Mouse (Mus musculus): Measurements from ENCODE around the gene Tead1.
A peak's percentile ranks its signal among the peaks of the same experiment; 100 is the strongest.

Gene Tead1

DNA sequence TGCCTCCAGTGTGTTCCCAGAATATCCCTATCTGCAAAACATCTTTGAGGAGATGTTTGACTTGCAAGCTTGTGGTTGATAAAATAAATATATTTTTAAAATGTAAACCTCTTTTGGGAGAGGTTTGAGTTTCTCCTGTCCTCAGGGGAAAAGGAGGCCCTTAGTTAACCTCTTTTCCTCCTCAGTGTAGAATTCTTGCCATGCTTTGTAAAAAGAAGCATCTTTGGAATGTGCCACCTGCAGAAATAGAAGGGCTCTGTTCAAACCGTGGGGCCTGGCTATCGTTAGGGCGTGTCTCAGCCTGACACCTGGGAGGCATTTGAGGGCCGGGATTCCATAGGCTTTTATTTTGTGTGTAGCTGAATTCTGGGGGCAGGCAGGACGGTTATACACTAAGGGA is 51.1 kb downstream of the Tead1 start:
- DNase-seq (ENCODE audit: low read depth, low spot score), result no peak

DNA sequence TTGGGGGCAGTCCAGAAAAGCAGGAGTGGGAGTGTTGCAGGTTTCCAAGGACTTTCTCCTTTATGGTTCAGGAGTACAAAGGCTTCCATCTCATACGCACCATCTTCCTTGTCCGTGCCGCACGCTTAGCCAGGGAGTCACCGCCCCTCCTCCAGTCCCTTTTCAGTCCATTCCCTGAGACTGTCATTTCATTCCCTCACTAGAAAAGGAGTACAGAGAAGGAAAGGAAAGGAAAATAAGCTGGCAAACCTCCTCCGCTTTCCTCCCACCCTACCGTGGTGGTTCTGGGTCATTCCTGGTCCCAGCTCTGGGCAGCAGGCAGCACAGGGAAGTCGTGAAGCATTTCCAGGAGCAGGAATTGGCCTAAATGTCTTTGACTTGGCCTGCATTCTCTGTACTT is 52.5 kb downstream of the Tead1 start:
- no peak for DNase-seq (ENCODE audit: low read depth, low spot score)

DNA sequence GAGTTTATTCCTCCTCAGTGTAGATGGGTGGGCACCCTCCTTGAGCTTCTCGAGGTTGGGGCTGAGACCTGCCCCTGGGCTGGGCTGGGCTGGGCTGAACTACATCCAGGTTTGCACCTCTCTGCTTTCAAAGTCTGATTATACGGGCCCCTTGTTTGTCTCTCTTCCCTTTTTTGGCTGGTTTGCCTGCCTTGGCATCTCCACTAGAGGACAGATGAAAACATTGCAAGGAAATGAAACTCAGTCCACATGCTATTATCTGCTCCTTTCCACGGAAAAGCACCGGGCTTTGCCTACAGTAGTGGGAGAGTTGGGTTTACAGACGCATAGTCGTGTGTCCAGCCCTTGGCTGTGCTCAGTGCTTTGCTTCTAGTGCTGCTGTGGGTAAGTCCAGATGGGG is 60.1 kb downstream of the Tead1 start:
- no peak for DNase-seq (ENCODE audit: low read depth, low spot score)

DNA sequence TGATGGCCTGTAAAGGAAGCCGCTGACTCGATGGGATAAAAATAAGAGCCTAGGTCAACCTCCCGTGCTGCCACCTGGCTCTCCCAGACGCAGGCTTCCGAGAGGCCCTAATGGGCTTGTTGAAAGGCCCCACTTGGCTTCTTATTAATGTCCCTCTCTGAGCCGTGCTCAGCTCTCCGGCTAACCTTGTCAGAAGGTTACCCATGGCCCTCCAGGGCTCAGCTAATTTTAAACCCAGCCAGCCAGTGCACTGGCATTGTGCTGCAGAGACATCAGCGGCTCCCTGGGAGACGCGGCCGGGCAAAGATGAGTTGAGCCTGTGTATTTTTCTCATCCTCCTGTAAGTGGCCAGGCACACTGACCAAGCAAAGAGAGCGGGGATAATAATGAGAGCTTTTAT is 62.7 kb downstream of the Tead1 start:
- DNase-seq (ENCODE audit: low read depth, low spot score), result peak; percentile 51

DNA sequence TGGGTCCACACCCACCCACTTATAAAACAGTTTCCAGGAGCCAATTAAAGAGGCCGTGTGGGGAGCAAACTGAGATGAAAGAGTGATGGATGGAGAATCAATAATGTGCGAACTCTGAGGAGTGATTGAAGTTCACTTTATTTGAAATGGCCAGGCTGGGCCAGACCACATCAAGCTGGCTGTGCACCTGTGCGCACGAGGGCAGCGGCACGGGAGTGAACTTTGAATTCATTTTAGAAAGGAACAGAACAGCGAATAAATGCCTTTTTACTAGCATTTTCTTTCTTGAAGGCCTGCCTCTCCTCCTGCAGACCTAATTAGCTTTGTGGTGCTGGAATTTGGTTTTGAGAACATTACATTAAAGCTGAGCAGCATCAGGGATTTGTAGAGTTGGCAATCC is 63.9 kb downstream of the Tead1 start:
- DNase-seq (ENCODE audit: low read depth, low spot score), result no peak

DNA sequence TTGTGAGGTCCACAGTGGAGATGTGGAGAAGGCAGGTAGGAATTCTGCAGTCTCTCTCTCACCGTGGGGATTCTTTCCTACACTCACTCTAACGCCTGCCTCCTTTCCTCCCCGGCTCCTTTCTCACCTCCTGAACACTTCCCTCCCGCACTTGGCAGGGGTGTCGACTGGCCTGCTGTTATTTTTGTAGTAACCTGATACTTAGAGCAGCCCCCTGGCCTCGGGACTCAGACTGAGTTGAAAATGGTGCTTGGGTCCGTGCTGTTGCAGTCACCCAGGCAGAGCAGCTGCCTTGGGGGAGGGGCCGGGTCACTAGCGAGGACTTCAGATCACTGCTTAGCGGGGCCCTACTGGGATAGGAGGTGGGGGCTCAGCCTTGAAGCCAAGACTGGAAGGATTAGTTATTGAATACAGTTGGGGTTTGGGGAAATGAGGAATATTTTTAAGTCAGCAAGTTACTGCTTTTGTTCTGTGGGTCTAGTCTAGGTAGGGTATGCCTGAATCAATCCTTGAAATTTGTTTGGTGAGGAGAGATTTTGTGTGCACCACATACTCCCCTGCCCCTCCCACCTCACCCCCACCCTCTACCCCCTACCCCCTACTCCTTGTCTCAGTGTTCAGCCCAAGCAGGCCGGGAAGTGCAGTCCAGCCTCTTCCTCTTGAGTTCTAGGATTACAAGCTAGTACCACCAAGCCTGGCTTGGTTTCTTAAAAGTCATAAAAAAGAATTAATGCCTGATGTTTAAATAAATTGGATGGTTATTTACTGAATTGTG is 64.7 kb downstream of the Tead1 start:
- DNase-seq (ENCODE audit: low read depth, low spot score), result peak; percentile 87

DNA sequence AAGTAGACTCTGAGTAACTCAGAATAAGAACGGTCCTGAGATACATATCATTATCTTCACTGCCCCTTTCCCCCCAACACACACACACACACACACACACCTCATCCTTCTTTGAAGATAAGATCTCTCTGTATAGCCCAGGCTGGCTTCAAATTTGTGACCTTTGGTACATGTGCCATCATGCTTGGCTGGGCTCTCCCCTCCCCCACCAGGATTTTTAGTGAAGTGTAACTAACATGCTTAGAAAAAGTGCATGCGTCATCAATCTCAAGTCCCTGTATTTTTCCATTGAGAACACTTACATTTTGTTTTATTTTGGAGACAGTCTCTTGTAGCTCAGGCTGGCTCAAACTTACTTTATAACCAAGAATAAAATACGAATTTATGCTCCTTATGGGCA is 68.1 kb downstream of the Tead1 start:
- no peak for DNase-seq (ENCODE audit: low read depth, low spot score)

DNA sequence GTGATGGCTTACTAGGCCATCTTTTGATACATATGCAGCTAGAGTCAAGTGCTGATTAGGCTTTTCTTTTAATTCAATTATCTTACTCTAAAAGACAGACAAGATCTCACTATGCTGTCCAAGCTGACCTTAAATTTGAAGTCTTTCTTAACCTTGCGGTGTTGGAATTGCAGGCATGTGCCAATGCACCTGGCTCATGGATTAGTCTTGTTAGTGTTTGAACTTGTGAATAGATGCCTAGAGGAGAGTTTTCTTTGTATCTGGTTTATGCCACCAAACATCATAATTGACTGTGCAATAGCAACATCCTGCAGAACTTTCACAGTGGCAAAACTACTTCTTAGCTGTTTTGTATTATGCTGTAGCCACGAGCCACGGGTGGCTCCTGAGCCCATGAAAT is 68.7 kb downstream of the Tead1 start:
- no peak for DNase-seq (ENCODE audit: low read depth, low spot score)

DNA sequence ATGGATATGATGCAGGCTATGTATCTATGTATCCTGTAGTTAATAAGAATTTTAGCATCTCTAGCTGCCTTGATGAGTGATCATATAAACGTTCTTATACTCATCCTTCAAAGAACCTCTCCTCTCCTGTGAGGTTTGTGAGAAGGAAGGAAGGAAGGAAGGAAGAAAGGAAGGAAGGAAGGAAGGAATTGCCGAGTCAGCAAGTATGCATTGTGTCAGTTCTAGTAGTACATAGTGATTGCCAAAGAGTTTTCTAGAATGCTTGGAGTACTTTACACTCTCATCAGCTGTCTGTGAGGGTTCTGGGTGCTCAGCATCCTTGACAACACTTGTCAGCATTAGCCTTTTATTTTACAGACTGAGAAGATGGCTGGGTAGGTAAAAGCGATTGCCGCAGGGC is 69.2 kb downstream of the Tead1 start:
- DNase-seq (ENCODE audit: low read depth, low spot score), result no peak

DNA sequence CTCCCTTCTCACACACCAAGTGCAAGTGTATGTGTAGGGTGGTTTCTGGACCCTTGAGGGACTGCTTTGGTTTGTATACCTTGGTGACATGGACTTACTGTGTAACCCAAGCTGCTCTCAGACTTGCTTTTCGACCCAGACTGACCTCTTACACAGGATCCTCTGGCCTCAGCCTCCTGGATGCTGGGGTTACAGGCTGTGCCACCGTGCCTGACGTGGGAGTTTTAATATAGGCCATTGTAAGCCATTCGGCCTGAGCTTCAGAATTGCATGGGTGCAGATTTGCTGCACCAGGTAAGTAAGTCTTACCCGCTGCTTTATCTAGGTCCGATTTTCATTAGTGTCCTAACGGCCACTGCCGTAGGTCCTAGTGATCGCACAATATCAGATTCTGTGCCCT is 71.0 kb downstream of the Tead1 start:
- no peak for DNase-seq (ENCODE audit: low read depth, low spot score)

DNA sequence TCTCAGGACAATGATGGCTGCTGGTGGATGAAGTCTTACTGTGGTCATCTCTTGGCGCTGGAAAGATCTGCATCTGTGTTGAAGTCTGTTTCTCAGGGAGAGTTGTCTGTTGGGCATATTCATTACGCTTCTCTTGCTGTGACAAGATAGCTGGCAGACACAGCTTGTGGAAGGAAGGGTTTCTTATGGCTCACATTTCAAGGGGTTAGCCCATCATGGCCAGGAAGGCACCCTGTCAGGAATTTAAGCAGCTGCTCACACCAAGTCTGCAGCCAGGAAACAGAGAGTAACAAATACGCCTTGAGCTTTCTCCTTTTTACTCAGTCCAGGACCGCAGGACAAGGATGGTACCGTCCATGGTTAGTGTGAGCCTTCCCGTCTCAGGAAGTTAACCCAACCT is 73.2 kb downstream of the Tead1 start:
- no peak for DNase-seq (ENCODE audit: low read depth, low spot score)

DNA sequence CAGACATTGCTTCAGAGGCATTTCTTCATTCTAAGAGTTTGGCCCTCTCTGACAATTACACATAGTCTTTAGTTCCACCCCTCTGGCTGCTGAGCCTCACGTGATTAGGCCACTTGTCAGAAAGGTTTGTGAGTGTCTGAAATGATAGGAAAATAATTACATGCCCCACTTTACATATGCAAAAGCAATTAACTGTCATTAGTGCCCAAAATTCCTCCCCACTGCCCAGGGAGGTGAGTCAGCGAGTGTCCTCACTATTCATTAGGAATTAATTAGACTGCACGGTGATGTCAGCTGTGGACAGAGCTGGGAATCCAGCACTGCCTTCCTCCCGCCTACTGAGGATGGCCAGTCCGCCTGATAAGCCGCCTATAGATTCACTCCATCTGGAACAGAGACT is 74.2 kb downstream of the Tead1 start:
- DNase-seq (ENCODE audit: low read depth, low spot score), result no peak

DNA sequence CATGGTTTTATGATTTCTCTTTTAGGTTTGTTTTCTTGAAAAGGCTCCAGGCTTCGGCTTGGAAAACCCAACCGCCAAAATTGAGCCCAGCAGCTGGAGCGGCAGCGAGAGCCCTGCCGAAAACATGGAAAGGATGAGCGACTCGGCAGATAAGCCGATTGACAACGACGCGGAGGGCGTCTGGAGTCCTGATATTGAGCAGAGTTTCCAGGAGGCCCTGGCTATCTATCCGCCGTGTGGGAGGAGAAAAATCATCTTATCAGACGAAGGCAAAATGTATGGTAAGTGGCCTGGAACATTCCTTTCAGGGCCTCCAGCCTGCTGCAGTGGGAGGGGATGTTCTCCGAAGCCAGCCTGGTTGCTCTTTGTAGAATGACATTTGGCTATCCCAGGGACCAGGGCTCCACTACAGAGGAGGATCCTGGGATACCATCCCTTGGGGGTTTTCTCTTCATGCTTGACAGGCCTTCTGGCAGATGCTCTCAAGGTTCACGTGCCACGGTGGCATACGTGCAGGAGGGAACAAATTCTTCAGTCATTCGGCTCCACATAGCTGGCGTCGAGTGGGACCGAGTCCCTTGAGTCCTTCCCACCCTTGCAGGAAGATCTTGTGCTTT is 80.3 kb downstream of the Tead1 start:
- no peak for DNase-seq (ENCODE audit: low read depth, low spot score)

DNA sequence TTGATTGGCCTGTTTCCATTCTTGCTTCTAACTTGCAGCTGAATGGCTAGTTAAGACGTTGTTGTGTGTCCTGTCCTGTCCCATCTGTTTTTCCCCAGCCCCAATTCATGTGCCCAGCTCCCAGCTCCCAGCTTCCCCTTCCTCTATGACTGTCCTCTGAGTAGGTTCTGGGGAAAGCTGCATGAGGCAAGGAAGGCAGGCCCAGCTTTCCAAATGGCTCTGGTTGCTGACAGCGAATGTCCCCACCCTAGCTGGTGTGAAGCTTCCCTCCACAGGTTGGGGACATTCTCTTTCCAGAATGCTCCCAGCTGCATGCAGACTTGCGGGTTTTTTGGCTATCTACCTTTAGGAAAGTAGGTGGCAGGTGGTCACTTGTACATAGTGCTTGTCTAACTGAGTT is 81.2 kb downstream of the Tead1 start:
- DNase-seq (ENCODE audit: low read depth, low spot score), result no peak

DNA sequence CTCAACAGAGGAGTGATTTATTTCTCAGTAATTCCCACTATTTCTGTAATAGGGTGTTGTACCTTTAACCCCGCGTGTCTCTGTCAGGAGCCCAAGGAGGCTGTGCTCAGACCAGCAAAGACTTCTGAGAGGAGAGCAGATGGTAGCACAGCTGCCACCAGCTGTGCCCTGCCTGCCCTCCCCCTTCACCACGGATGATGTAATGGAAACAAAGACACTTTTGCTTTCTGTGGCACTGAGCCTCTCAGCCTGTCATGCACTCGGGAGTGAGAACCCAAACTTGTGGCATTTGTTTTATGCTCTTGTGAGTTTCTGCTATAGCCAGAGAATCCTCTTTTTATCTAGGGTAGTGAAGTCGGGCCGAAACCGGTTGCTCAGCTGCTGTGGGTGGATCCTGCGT is 81.7 kb downstream of the Tead1 start:
- peak; percentile 81 for DNase-seq (ENCODE audit: low read depth, low spot score)

DNA sequence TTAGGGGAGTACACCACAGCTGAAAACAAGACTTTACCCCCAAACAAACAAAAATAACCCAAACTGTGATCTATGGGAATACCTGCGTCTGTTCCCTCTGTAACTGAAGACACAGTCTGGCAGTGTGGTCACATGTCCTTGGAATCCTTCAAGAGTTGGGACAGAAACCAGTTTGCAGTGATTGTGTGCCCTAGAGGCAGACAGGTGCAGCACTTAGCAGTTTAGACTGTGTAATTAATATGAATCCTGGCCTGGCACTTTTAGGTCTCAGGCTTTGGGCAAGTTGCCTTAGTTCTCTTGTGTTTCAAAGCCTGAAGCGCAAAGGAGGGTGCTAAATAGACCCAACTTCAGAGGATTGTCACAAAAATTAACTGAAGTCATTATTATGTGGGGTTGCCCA is 83.8 kb downstream of the Tead1 start:
- no peak for DNase-seq (ENCODE audit: low read depth, low spot score)

DNA sequence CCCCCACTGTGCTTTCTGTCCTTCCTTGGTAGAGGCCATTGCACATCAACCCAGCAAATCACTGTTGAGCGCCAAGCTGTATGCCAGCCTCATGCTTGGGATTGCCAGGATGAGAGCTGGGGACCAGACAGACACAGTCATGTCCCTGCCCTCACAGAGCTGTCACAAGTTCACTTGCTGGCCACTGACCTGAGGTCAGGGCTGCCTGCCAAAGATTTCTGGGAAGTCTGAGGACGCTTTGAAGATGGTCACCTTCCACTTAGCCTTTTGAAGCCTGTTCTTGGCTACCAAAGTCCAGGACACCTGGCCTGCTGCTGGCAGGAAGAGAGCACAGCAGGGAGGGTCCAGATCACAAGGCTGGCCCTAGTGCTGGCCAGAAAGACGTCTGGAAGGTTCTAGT is 84.4 kb downstream of the Tead1 start:
- DNase-seq (ENCODE audit: low read depth, low spot score), result no peak

DNA sequence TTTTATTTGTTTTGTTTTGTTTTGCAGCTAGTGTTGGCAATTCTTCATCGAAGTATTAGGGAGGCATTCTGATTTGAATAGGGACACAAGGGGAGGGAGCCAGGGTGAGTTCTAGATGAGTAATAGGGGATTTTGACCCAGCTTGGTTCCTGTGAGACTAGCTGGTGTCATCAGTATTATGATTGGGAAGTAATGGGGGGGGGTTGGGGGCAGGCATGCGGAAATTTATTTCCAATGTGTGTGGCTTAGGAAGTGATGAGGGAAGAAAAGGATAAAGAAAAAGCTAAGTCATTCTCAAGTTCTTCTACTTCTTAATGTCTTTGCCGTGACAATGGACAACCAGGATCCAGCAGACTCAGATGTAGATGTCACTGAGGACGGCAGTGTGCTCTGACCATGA is 85.8 kb downstream of the Tead1 start:
- DNase-seq (ENCODE audit: low read depth, low spot score), result no peak

DNA sequence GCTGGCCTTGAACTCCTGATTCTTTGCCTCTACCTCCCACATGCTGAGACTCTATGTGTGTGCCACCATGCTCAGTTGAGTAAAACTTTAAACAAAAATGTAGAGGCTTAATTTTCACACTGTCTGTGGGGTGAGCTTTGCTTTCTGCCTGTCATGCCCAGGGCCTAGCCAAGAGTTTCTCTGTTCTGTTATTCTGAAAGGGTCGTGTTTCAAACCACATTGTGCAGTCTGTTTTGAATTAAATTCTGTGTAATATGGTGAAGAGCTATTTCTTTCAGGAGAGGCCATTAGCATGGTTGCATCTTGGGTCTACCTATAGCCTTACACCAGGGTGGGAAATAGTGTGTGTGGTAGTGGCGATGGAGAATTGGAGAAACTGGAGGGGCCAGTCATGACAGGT is 90.7 kb downstream of the Tead1 start:
- DNase-seq (ENCODE audit: low read depth, low spot score), result no peak

DNA sequence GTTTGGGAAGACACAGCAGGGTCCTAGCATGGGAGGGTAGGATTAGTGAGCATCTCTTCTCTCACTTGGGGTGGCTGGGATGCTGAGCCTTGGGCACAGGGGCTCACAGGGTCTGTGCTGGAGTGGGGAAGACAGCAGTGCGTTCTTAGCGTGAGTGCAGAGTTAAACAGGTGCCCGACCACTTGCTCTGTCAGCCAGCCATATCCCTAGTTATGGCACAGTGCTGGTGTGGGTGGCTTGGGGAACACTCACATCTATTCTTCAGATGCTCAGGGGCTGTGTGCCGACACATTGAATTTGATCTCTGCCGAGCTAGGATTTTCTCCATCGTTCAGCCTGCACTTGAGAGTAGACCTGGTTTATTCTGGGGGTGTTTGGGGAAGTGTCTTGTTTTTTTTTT is 92.3 kb downstream of the Tead1 start:
- no peak for DNase-seq (ENCODE audit: low read depth, low spot score)

DNA sequence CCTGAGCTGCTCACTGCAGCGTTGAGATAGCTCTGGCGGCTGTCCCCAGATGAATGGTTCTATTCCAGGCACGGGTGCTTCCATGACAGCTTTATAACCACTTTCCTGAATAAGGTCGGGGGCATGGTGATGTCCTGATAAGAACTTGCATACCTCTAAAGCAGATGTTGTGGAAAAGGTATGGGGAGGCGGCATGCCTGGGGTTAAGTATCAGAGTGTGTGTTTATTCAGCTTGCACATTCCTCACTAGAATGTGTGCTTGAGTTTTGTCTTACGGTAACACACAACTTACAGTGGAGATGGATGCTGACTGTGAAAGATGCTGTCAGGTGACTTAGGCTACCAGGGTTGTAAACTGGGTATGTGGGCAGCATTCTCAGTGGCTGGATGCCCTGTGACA is 93.7 kb downstream of the Tead1 start:
- DNase-seq (ENCODE audit: low read depth, low spot score), result peak; percentile 53

DNA sequence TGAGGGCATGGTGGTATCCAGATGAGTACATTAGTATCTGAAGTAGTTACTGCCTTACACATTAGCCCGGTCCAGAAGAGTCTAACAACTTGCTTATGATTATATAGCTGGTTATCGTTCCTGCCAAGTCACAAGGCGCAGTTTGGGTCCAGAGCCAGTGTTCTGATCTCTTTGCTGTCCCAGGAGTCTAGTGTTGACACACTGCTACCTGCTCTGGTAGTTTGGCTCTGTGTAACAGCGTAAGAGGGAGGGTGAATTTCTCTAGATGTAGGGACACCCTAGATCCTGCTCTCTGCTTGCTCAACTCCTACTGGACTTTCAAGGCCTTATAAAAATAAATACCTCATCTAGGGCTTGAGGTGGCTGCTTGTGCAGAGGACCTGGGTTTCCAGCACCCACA is 94.5 kb downstream of the Tead1 start:
- DNase-seq (ENCODE audit: low read depth, low spot score), result no peak

DNA sequence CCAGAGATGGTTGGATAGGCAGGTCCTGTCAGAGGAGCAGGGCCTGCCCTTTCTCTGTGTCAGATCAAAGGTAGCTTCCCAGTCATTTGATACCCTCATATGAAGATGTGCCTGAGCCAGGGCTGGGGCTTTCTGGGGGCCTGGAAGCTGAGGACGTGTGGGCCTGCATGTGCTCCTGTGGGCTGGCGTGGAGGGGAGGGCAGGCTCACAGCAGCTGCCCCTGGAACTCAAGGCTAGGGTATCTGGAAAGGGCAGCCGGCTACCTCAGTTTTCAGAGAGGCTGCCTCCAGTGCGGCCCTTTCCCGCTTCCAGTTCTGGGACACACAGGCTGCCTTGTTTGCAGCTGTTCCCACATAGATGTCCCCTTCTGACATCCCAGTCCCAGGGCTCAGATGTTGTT is 96.7 kb downstream of the Tead1 start:
- no peak for DNase-seq (ENCODE audit: low read depth, low spot score)

DNA sequence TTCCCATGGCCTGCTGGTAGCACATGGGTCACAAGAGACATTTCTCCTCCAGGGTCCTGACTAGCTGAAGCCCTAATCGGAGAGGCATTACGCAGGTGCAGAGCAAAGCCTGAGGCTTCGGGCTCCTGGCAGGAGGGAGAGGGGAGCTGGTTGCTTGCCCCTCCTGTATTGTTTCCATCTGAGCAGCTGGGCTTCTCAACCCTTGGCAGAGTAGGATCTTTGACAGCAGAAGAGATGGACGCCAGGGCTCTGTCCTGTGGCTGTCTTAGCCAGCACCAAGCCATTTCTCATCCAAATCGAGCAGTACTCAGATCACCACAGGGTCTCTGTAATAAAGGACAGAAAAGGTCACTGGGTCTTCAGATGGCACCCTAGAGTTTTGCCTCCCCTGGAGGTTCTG is 97.6 kb downstream of the Tead1 start:
- DNase-seq (ENCODE audit: low read depth, low spot score), result no peak
